Mouse (Mus musculus) ES-Bruce4 (cell line): Measurements from ENCODE around the gene Ddx10. TPM values are rescaled to one million over a fixed set of nuclear protein-coding genes. Genes with fewer than 3 reads are reported as not detected.

ENCODE experiments used
- H3K27ac ChIP-seq: 2 replicates; pipeline ENCODE4 v1.5.1; 2012; ENCODE audit warnings: low read length, inconsistent platforms; ENCODE audit not compliant: insufficient read depth
- H3K27me3 ChIP-seq: 2 replicates; pipeline ENCODE4 v1.6.1; 2012; ENCODE audit warnings: mild to moderate bottlenecking, low read length, inconsistent platforms; ENCODE audit not compliant: control insufficient read depth, poor library complexity, insufficient read depth, severe bottlenecking
- H3K36me3 ChIP-seq: 2 replicates; pipeline ENCODE4 v1.6.1; 2012; ENCODE audit warnings: inconsistent platforms, mild to moderate bottlenecking, low read length, moderate library complexity; ENCODE audit not compliant: control insufficient read depth, poor library complexity, insufficient read depth, severe bottlenecking
- H3K4me1 ChIP-seq: one replicate; pipeline ENCODE4 v1.8.1; 2011; ENCODE audit warnings: low read length; ENCODE audit not compliant: control insufficient read depth, insufficient read depth
- H3K4me3 ChIP-seq: 2 replicates; pipeline ENCODE4 v1.5.1; 2011; ENCODE audit warnings: low read depth, mild to moderate bottlenecking, low read length
- H3K9ac ChIP-seq: 2 replicates; pipeline ENCODE4 v1.6.1; 2012; ENCODE audit warnings: low read depth, mild to moderate bottlenecking, inconsistent platforms; ENCODE audit not compliant: poor library complexity, severe bottlenecking
- H3K9me3 ChIP-seq: replicated peaks from 2 replicates; pipeline ENCODE4 v1.6.1; 2012; ENCODE audit warnings: mild to moderate bottlenecking, low read length, inconsistent platforms; ENCODE audit not compliant: control insufficient read depth, poor library complexity, insufficient read depth, severe bottlenecking
- CTCF ChIP-seq: IDR thresholded peaks from one replicate; pipeline ENCODE4 v1.8.1; 2011; ENCODE audit warnings: low read depth, low read length
- EP300 ChIP-seq: IDR thresholded peaks from 2 replicates; pipeline ENCODE4 v1.6.1; 2011; ENCODE audit warnings: low read depth, low read length; ENCODE audit not compliant: insufficient read depth
- POLR2A ChIP-seq: IDR thresholded peaks from one replicate; pipeline ENCODE4 v1.8.1; 2011; ENCODE audit warnings: low read length; ENCODE audit not compliant: insufficient read depth
- polyA plus RNA-seq: library from polyadenylated mRNA; stranded (reverse); fragments of >200 nt; gene quantifications from 2 replicates; pipeline ENCODE4 v1.2.4, GENCODE M21; 2011; ENCODE audit warnings: low read depth; ENCODE audit not compliant: missing spikeins, insufficient read depth, insufficient read length

The Ddx10 gene
- polyA plus RNA-seq, 1 experiment, result 59.9 TPM

DNA sequence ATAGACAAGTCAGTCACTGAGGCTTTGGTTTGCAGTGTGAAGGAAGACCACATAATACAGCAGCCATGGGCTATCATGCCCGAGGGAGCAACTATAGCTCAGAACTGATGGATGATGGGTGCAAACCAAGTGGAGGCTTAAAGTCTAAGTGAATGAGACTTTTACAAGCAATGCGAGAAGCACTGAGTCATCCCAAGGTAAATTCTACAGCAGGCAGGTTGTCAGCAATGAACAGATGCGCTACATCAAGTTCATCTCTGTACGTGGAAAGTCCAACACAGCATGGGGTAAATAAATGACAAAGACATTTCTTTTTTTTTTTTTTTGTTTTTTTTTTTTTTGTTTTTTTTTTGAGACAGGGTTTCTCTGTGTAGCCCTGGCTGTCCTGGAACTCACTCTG is 24.9 kb upstream of the Ddx10 start:
- no peaks in the 10 kb centered on the region for H3K9me3 ChIP-seq
- TF ChIP-seq EP300, result no peak
- no peak for TF ChIP-seq POLR2A
- TF ChIP-seq CTCF, result no peak
- no peak overlapping the region for H3K27ac ChIP-seq

DNA sequence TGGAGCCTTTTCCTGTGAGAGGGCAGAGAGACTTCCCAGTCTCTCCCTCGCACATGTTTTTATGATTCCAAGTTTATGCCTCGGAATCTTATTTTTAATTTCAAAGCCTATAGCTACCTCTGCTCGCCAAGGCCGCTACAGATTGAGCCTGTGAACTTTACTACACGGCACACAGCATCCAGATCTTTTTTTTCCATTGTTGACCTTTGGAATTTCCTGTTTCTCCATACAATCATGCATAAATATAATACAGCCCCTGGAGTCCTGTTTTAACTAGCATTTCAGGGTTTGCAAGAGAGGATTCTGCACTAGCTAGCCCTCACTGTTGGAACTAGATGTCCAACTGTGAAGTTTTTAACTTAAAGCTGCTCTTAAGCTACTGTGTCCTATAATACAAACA is 24.4 kb upstream of the Ddx10 start:
- H3K36me3 ChIP-seq, result no peaks in the 10 kb centered on the region
- no peaks in the 10 kb centered on the region for H3K27me3 ChIP-seq
- no peak overlapping the region for H3K9ac ChIP-seq
- no peaks in the 10 kb centered on the region for H3K9me3 ChIP-seq
- no peak overlapping the region for H3K27ac ChIP-seq
- no peak for TF ChIP-seq CTCF
- TF ChIP-seq EP300, result no peak
- no peak for TF ChIP-seq POLR2A
- H3K4me3 ChIP-seq, result no peak overlapping the region
- no peaks in the 10 kb centered on the region for H3K4me1 ChIP-seq

More for the DNA sequence above, 24.9 kb upstream of the Ddx10 start:
- H3K36me3 ChIP-seq, result no peaks in the 10 kb centered on the region
- H3K4me3 ChIP-seq, result no peak overlapping the region
- H3K9ac ChIP-seq, result no peak overlapping the region
- no peaks in the 10 kb centered on the region for H3K4me1 ChIP-seq
- H3K27me3 ChIP-seq, result no peaks in the 10 kb centered on the region

DNA sequence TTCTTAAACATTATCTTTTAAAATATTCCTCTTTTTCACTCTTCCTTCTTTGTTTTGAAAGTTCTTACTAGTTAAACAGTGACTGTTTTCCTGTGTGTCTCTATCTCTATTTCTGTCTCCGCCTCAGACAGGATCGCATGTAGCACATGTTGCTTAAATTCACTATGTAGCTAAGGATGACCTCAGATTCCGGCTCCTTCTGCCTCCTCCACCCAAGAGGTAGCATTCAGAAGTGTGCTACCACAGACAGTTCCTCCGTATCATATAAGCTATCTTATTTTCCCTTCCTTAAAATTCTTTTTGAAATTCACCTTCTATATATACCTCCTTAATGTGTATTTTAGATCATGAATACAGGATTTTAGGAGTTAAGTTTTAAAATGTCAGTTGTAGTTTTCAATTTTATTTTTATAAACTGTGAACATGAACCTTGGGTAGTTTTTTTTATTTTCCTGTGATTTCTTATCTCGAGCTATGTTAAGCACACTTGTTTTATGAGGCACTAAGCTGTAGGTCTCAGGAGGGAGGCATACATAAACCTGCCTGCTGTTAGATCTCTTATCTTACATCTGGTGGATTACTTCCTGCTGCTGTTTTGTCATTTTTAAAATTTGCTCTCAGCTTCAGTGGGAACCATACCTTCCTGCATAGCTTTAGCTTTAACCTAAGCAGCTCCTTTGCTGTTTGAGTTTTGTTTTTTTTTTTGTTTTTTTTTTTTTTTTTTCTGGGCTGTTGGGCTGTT is 23.6 kb upstream of the Ddx10 start:
- Histone ChIP-seq H3K4me3 (no peak overlapping the region), H3K9ac (no peak overlapping the region), H3K9me3 (no peaks in the 10 kb centered on the region), H3K36me3 (no peaks in the 10 kb centered on the region), H3K27me3 (no peaks in the 10 kb centered on the region), H3K27ac (no peak overlapping the region), H3K4me1 (no peaks in the 10 kb centered on the region)
- TF ChIP-seq CTCF (no peak), EP300 (no peak), POLR2A (no peak)

DNA sequence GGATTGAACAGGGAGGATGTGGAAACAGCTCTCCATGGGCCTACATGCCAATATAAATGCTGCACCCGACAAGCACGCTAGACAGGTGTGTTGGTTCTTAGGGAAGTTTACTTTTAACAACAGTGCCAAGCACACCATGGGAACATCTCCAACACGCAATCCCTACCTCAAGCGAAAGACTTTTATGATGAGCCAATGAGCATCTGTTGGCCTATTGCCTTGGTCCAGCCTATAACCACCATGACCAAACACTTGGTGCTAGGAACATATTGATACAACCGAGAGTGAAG is 21.6 kb upstream of the Ddx10 start:
- H3K4me1 ChIP-seq, result no peaks in the 10 kb centered on the region
- no peaks in the 10 kb centered on the region for H3K36me3 ChIP-seq
- TF ChIP-seq EP300 (no peak), CTCF (no peak), POLR2A (no peak)
- H3K27me3 ChIP-seq, result no peaks in the 10 kb centered on the region
- no peak overlapping the region for H3K27ac ChIP-seq
- H3K9ac ChIP-seq, result no peak overlapping the region
- H3K4me3 ChIP-seq, result no peak overlapping the region
- H3K9me3 ChIP-seq, result no peaks in the 10 kb centered on the region

DNA sequence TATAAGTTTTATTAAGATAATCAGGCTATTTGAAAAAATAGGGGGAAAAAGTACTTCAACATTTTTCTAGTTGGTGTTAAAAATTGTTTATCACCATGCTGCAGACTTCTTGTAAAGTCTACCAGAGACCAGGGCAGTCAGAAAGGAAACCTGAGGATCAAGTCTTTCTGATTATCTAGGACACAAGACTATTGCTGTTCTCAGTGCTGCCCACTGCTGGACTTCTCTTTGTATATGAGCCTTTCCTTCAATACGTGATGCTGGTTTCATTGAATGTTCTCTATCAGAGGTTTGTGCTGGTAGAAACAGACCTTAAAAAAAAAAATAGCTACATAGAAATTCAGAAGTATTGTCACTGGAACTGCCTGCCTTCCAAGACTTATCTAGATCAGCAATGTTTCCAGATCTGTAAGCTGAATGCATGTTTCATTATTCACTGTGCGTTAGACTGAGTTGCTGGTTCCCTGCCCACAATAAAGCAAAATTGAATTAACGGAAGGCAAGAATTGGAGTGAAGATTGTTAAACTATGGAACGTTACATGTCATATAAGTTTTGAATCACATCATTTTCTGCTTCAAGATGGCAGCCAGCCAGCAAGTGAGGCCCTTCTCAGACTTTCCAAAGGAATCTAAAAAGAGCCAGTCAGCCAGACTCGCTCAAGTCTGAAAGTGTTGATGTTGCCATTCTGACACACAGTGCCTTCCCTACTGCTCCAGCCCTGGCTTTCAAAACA is 21.0 kb upstream of the Ddx10 start:
- Histone ChIP-seq H3K9me3 (no peaks in the 10 kb centered on the region), H3K27ac (no peak overlapping the region), H3K36me3 (no peaks in the 10 kb centered on the region), H3K4me1 (no peaks in the 10 kb centered on the region), H3K9ac (no peak overlapping the region), H3K27me3 (no peaks in the 10 kb centered on the region), H3K4me3 (no peak overlapping the region)
- no peak for TF ChIP-seq POLR2A
- TF ChIP-seq EP300, result no peak
- no peak for TF ChIP-seq CTCF

DNA sequence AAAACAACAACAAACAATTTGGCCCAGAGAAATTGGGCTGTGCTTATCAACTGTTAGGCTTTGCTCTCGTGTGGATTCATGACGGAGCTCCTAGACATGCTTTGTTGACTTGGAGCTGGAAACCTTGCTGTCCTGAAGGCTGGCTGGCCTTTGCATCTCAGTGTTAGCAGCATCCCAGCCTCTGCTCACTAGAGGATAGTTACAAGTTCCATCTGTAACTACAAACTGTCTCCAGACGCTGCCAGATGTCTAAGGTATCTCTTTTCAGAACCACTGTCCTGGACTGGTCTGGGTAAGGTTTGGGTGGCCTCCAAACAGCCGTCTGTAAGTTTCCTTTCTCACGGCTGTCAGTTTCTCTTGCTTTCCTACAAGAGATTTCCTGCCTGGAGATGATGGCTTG is 20.2 kb upstream of the Ddx10 start:
- Histone ChIP-seq H3K27ac (no peak overlapping the region), H3K9me3 (no peaks in the 10 kb centered on the region), H3K9ac (no peak overlapping the region), H3K36me3 (no peaks in the 10 kb centered on the region), H3K4me3 (no peak overlapping the region), H3K4me1 (no peaks in the 10 kb centered on the region), H3K27me3 (no peaks in the 10 kb centered on the region)
- TF ChIP-seq CTCF, result no peak
- no peak for TF ChIP-seq POLR2A
- TF ChIP-seq EP300, result no peak
